Mouse (Mus musculus): ENCODE results near the gene Ly6g5b. TPM values are rescaled to one million over a fixed set of nuclear protein-coding genes. Genes with fewer than 3 reads are reported as not detected.

Ly6g5b gene
- polyA plus RNA-seq, 1 experiment from 2014 or later, result 0.59 TPM

GRCm38 (mm10) chr17:35074097-35074496, 41.1 kb downstream of the Ly6g5b start:
- Histone ChIP-seq H3K4me2 (replicated peaks; ENCODE audit: low read depth) (peak overlapping the region; percentile 27), H3K9me3 (ENCODE audit: control insufficient read depth) (no peaks in the 10 kb centered on the region), H3K4me1 (replicated peaks; ENCODE audit: control insufficient read depth, insufficient read depth, low read length) (peaks cover 9% of the 10 kb centered on the region; the same call in 1 of the 2 replicates), H3K4me3 (ENCODE audit: low read depth, low read length) (no peak overlapping the region), H3K36me3 (ENCODE audit: control insufficient read depth, insufficient read depth) (no peaks in the 10 kb centered on the region), H3K27me3 (replicated peaks; ENCODE audit: control insufficient read depth, insufficient read depth, low read length) (no peaks in the 10 kb centered on the region), H3K27ac (ENCODE audit: low read depth, low read length) (no peak overlapping the region), H3K9ac (ENCODE audit: low read depth, low read length) (no peak overlapping the region)
- ATAC-seq, result no peak
- WGBS, result 29% methylated on average over 17 of the region's 17 CpGs
- no peak for TF ChIP-seq CTCF (IDR thresholded peaks at IDR 0.05; ENCODE audit: low read depth)

- 75% methylated on average over 9 of the region's 9 CpGs for WGBS
- H3K27ac ChIP-seq (ENCODE audit: low read depth, low read length), result no peak overlapping the region
- H3K4me1 ChIP-seq (replicated peaks; ENCODE audit: control insufficient read depth, insufficient read depth, low read length), result no peaks in the 10 kb centered on the region
- no peaks in the 10 kb centered on the region for H3K9me3 ChIP-seq (ENCODE audit: control insufficient read depth)
- no peak overlapping the region for H3K4me2 ChIP-seq (replicated peaks; ENCODE audit: low read depth)
- H3K36me3 ChIP-seq (ENCODE audit: control insufficient read depth, insufficient read depth), result no peaks in the 10 kb centered on the region
- 0 out of 2 replicates have a peak, but pooled peaks cover 7% of the 10 kb centered on the region for H3K27me3 ChIP-seq (replicated peaks; ENCODE audit: control insufficient read depth, insufficient read depth, low read length)
- H3K9ac ChIP-seq (ENCODE audit: low read depth, low read length), result no peak overlapping the region
- no peak for ATAC-seq
- no peak for TF ChIP-seq CTCF (IDR thresholded peaks at IDR 0.05; ENCODE audit: low read depth)
- H3K4me3 ChIP-seq (ENCODE audit: low read depth, low read length), result no peak overlapping the region
Measured at GRCm38 (mm10) chr17:35071454-35071853, 43.8 kb downstream of the Ly6g5b start.

GRCm38 (mm10) chr17:35070556-35071229, 44.5 kb downstream of the Ly6g5b start:
- ATAC-seq, result no peak
- Histone ChIP-seq H3K4me2 (replicated peaks; ENCODE audit: low read depth) (no peak overlapping the region), H3K27ac (ENCODE audit: low read depth, low read length) (no peak overlapping the region), H3K9ac (ENCODE audit: low read depth, low read length) (no peak overlapping the region), H3K4me3 (ENCODE audit: low read depth, low read length) (no peak overlapping the region), H3K36me3 (ENCODE audit: control insufficient read depth, insufficient read depth) (no peaks in the 10 kb centered on the region), H3K27me3 (replicated peaks; ENCODE audit: control insufficient read depth, insufficient read depth, low read length) (peaks cover 7% of the 10 kb centered on the region; the same call in 1 of the 2 replicates), H3K9me3 (ENCODE audit: control insufficient read depth) (no peaks in the 10 kb centered on the region), H3K4me1 (replicated peaks; ENCODE audit: control insufficient read depth, insufficient read depth, low read length) (no peaks in the 10 kb centered on the region)
- 38% methylated on average over 6 of the region's 6 CpGs for WGBS
- no peak for TF ChIP-seq CTCF (IDR thresholded peaks at IDR 0.05; ENCODE audit: low read depth)

GRCm38 (mm10) chr17:35068213-35068914, 46.9 kb downstream of the Ly6g5b start:
- Histone ChIP-seq H3K4me1 (replicated peaks; ENCODE audit: control insufficient read depth, insufficient read depth, low read length) (peaks cover 9% of the 10 kb centered on the region; the same call in 1 of the 2 replicates), H3K4me2 (replicated peaks; ENCODE audit: low read depth) (no peak overlapping the region), H3K9ac (ENCODE audit: low read depth, low read length) (no peak overlapping the region), H3K4me3 (ENCODE audit: low read depth, low read length) (no peak overlapping the region), H3K27ac (ENCODE audit: low read depth, low read length) (no peak overlapping the region), H3K36me3 (ENCODE audit: control insufficient read depth, insufficient read depth) (no peaks in the 10 kb centered on the region), H3K9me3 (ENCODE audit: control insufficient read depth) (no peaks in the 10 kb centered on the region), H3K27me3 (replicated peaks; ENCODE audit: control insufficient read depth, insufficient read depth, low read length) (peaks cover 7% of the 10 kb centered on the region; the same call in 1 of the 2 replicates)
- 65% methylated on average over 17 of the region's 17 CpGs for WGBS
- no peak for ATAC-seq
- no peak for TF ChIP-seq CTCF (IDR thresholded peaks at IDR 0.05; ENCODE audit: low read depth)

- peaks cover 7% of the 10 kb centered on the region; the same call in 1 of the 2 replicates for H3K27me3 ChIP-seq (replicated peaks; ENCODE audit: control insufficient read depth, insufficient read depth, low read length)
- H3K4me1 ChIP-seq (replicated peaks; ENCODE audit: control insufficient read depth, insufficient read depth, low read length), result peaks cover 9% of the 10 kb centered on the region; the same call in 1 of the 2 replicates
- H3K4me2 ChIP-seq (replicated peaks; ENCODE audit: low read depth), result peak within 1 kb of the TSS; percentile 71
- no peak for ATAC-seq
- no peaks in the 10 kb centered on the region for H3K9me3 ChIP-seq (ENCODE audit: control insufficient read depth)
- H3K9ac ChIP-seq (ENCODE audit: low read depth, low read length), result peak within 1 kb of the TSS; percentile 45; the same call in 1 of the 2 replicates
- H3K36me3 ChIP-seq (ENCODE audit: control insufficient read depth, insufficient read depth), result peaks cover 8% of the 10 kb centered on the region
- no peak for TF ChIP-seq CTCF (IDR thresholded peaks at IDR 0.05; ENCODE audit: low read depth)
- 69% methylated on average over 10 of the region's 10 CpGs for WGBS
- peak within 1 kb of the TSS; percentile 23; the same call in 1 of the 2 replicates for H3K27ac ChIP-seq (ENCODE audit: low read depth, low read length)
- peak within 1 kb of the TSS; percentile 34 for H3K4me3 ChIP-seq (ENCODE audit: low read depth, low read length)
Measured at GRCm38 (mm10) chr17:35066084-35066483, 49.1 kb downstream of the Ly6g5b start, which contains the start of gene Mpig6b. Mpig6b (minus strand) TSS chr17:35066184.
